Mouse (Mus musculus) stomach, postnatal 0 days (tissue): ENCODE measurements at regions not wholly inside any gene's neighbourhood (a gene's known extent, or its start where the extent isn't known, plus 50 kb on each side); places are given as distances from the start of the nearest gene placed in this dataset.

ENCODE experiments used
- ATAC-seq: fragments of 200-750 bp; cut with Nextera tagmentation; 2 replicates; pipeline ENCODE4 v1.8.0; 2017; ENCODE audit not compliant: low FRiP score, low TSS enrichment
- DNase-seq: peaks from one replicate; pipeline ENCODE4 v3.0.0-alpha.2; 2016; ENCODE audit warnings: low spot score
- H3K27ac ChIP-seq: fragments of 300-500 bp; sonication (generic); replicated peaks from 2 replicates; pipeline ENCODE4 v1.5.1; 2014; ENCODE audit warnings: mild to moderate bottlenecking, control low read depth
- H3K27me3 ChIP-seq: fragments of 300-500 bp; sonication (generic); 2 replicates; pipeline ENCODE4 v1.6.1; 2014; ENCODE audit warnings: low read length; ENCODE audit not compliant: control insufficient read depth, insufficient read depth
- H3K36me3 ChIP-seq: fragments of 300-500 bp; sonication (generic); 2 replicates; pipeline ENCODE4 v1.6.1; 2014; ENCODE audit warnings: low read length, mixed read lengths; ENCODE audit not compliant: control insufficient read depth, insufficient read depth
- H3K4me1 ChIP-seq: fragments of 300-500 bp; sonication (generic); replicated peaks from 2 replicates; pipeline ENCODE4 v1.6.1; 2014; ENCODE audit warnings: antibody characterized with exemption; ENCODE audit not compliant: control insufficient read depth, insufficient read depth
- H3K4me2 ChIP-seq: fragments of 300-500 bp; sonication (generic); replicated peaks from 2 replicates; pipeline ENCODE4 v1.6.1; 2014; ENCODE audit warnings: low read depth, mild to moderate bottlenecking, control low read depth, moderate library complexity
- H3K4me3 ChIP-seq: fragments of 300-500 bp; sonication (generic); 2 replicates; pipeline ENCODE4 v1.5.1; 2014; ENCODE audit warnings: low read depth, low read length, control low read depth
- H3K9ac ChIP-seq: fragments of 300-500 bp; sonication (generic); 2 replicates; pipeline ENCODE4 v1.6.1; 2014; ENCODE audit warnings: mild to moderate bottlenecking, low read length, control low read depth, mixed read lengths
- H3K9me3 ChIP-seq: fragments of 300-500 bp; sonication (generic); 2 replicates; pipeline ENCODE4 v1.6.1; 2016; ENCODE audit warnings: low read length; ENCODE audit not compliant: control insufficient read depth
- CTCF ChIP-seq: IDR thresholded peaks from 2 replicates; pipeline ENCODE4 v1.5.1; 2016; ENCODE audit warnings: antibody characterized with exemption, low read depth, mild to moderate bottlenecking, moderate library complexity
- EP300 ChIP-seq: optimal IDR thresholded peaks from 2 replicates; pipeline ENCODE3; 2016; ENCODE audit warnings: antibody characterized with exemption
- WGBS: fragments of 180-500 bp; shearing (Covaris S2); extraction: QIAGEN DNeasy Blood & Tissue Kit; methylation state at CpG from one replicate; pipeline ENCODE4 v1.1.7; 2014; 5-methylcytosine and 5-hydroxymethylcytosine counted together

DNA sequence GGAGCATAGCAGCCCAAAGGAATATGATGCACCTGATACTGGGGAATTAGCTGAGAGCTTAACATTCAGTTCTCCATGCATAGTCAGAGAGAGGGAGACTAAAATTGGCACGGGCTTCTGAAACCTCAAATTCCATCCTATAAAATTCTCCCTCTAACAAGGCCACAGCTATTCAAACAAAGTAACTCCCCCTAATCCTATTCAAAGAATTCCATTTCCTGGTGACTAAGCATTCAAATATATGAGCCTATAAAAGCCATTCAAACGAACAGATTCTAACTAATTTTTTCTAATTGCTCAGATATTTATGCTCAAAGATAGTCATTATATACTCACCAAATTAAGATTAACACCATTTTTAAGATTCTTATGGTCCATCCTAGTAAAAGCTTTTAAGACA is 751.1 kb upstream of the Adam24 start:
- Histone ChIP-seq H3K4me1 (no peaks in the 10 kb centered on the region), H3K4me2 (no peak overlapping the region), H3K9me3 (no peaks in the 10 kb centered on the region), H3K27me3 (no peaks in the 10 kb centered on the region), H3K36me3 (no peaks in the 10 kb centered on the region), H3K27ac (no peak overlapping the region), H3K4me3 (no peak overlapping the region), H3K9ac (no peak overlapping the region)
- DNase-seq (no peak), ATAC-seq (no peak)
- 41% methylated on average over 2 of the region's 2 CpGs for WGBS
- TF ChIP-seq CTCF (no peak), EP300 (no peak)

- 58% methylated on average over 6 of the region's 6 CpGs for WGBS
- H3K27me3 ChIP-seq = no peaks in the 10 kb centered on the region
- H3K4me3 ChIP-seq = no peak overlapping the region
- no peaks in the 10 kb centered on the region for H3K9me3 ChIP-seq
- no peak overlapping the region for H3K9ac ChIP-seq
- ATAC-seq = no peak
- H3K4me2 ChIP-seq = no peak overlapping the region
- no peaks in the 10 kb centered on the region for H3K4me1 ChIP-seq
- H3K27ac ChIP-seq = no peak overlapping the region
- no peaks in the 10 kb centered on the region for H3K36me3 ChIP-seq
- TF ChIP-seq EP300 (no peak), CTCF (no peak)
- DNase-seq = no peak
Measured at GRCm38 (mm10) chr8:39950178-39950896, 724.5 kb upstream of the Adam24 start.

- no peak overlapping the region for H3K4me3 ChIP-seq
- TF ChIP-seq EP300 = no peak
- no peak for TF ChIP-seq CTCF
- H3K9ac ChIP-seq = no peak overlapping the region
- no peaks in the 10 kb centered on the region for H3K36me3 ChIP-seq
- ATAC-seq = no peak
- no peaks in the 10 kb centered on the region for H3K9me3 ChIP-seq
- no peak for DNase-seq
- H3K27ac ChIP-seq = no peak overlapping the region
- 56% methylated on average over 5 of the region's 5 CpGs for WGBS
- no peak overlapping the region for H3K4me2 ChIP-seq
- no peaks in the 10 kb centered on the region for H3K4me1 ChIP-seq
- H3K27me3 ChIP-seq = no peaks in the 10 kb centered on the region
Measured at GRCm38 (mm10) chr8:39954497-39954896, 720.4 kb upstream of the Adam24 start.

DNA sequence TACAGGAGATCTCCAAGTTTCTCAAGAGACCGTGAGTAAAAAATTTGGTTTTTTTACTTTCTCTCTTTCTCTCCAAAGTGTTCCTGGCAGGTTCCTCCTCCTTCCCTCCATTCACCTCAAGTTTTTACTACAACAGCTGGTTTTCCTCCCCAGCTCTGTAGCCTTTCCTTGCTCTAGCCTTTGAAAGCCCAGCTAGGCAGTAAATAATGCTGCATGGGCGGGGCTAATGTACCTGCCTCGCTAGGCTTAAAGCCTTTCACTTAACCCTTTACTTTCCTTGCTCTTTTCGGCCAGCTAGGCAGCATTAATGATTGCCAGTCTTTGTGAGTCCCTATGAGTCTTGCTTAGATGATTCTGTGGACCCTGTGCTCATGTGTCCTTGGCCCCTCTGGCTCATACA is 720.0 kb upstream of the Adam24 start:
- H3K9ac ChIP-seq = no peak overlapping the region
- H3K4me2 ChIP-seq = no peak overlapping the region
- no peak overlapping the region for H3K27ac ChIP-seq
- 25% methylated on average over 4 of the region's 4 CpGs for WGBS
- H3K9me3 ChIP-seq = no peaks in the 10 kb centered on the region
- H3K27me3 ChIP-seq = no peaks in the 10 kb centered on the region
- no peak for ATAC-seq
- TF ChIP-seq CTCF = no peak
- TF ChIP-seq EP300 = no peak
- H3K4me1 ChIP-seq = no peaks in the 10 kb centered on the region
- no peak overlapping the region for H3K4me3 ChIP-seq
- H3K36me3 ChIP-seq = no peaks in the 10 kb centered on the region
- DNase-seq = no peak

DNA sequence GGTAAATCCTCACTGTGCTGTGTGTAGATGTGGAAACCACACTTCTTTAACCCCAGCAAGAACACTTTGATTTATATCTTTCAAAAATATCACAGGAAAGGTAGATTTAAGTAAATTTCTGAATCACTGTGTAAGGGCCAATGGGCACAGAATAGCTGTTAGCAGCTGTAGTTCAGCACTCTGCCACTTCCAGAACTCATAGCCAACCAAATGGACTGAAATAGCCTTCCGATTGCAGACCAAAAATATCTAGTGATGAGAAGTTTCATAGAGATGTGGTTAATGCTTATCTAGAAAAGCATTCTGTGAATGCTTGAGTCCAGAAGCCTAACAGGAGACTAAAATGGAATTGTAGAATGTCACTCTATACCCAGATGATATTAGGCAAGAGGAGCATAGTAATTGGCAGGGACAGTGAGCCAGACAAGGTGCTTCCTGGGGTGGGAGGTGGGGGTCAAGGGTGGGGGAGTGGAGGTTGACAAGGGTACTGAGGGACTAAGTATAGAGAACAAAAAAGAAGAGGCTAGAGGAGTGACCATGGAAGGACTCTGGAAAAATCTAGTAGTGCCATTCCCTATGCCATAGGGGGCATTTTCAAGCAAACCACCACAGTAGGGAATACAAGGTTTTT is 669.6 kb upstream of the Adam24 start:
- Histone ChIP-seq H3K4me3 (no peak overlapping the region), H3K9me3 (no peaks in the 10 kb centered on the region), H3K27me3 (no peaks in the 10 kb centered on the region), H3K9ac (no peak overlapping the region), H3K4me2 (no peak overlapping the region), H3K4me1 (no peaks in the 10 kb centered on the region), H3K36me3 (no peaks in the 10 kb centered on the region), H3K27ac (no peak overlapping the region)
- ATAC-seq (no peak), DNase-seq (no peak)
- WGBS = 94% methylated on average over 1 of the region's 1 CpGs
- TF ChIP-seq CTCF = no peak
- no peak for TF ChIP-seq EP300

GRCm38 (mm10) chr8:40019281-40019943 is 655.5 kb upstream of the Adam24 start:
- H3K27ac ChIP-seq = no peak overlapping the region
- H3K4me1 ChIP-seq = no peaks in the 10 kb centered on the region
- TF ChIP-seq EP300 = no peak
- TF ChIP-seq CTCF = no peak
- H3K9me3 ChIP-seq = no peaks in the 10 kb centered on the region
- no peak for ATAC-seq
- no peaks in the 10 kb centered on the region for H3K27me3 ChIP-seq
- WGBS = 56% methylated on average over 5 of the region's 5 CpGs
- no peak for DNase-seq
- no peak overlapping the region for H3K9ac ChIP-seq
- H3K4me2 ChIP-seq = no peak overlapping the region
- H3K36me3 ChIP-seq = no peaks in the 10 kb centered on the region
- no peak overlapping the region for H3K4me3 ChIP-seq
